Mouse (Mus musculus) heart, adult 18-20 months (tissue): ENCODE measurements around the gene Cnfn. TPM values are rescaled to one million over a fixed set of nuclear protein-coding genes. Genes with fewer than 3 reads are reported as not detected.

Source experiments
- DNase-seq, 2 experiments: peaks; one replicate each; pipeline ENCODE4 v3.0.0; 2021 to 2022; ENCODE audit warnings: mixed read lengths in 1 of 2
- total RNA-seq, 2 experiments: library from RNA; stranded (reverse); gene quantifications; 2 replicates each; pipeline ENCODE4 v1.2.3; 2021

The Cnfn gene
- total RNA-seq, 2 experiments from 2014 or later = not detected

DNA sequence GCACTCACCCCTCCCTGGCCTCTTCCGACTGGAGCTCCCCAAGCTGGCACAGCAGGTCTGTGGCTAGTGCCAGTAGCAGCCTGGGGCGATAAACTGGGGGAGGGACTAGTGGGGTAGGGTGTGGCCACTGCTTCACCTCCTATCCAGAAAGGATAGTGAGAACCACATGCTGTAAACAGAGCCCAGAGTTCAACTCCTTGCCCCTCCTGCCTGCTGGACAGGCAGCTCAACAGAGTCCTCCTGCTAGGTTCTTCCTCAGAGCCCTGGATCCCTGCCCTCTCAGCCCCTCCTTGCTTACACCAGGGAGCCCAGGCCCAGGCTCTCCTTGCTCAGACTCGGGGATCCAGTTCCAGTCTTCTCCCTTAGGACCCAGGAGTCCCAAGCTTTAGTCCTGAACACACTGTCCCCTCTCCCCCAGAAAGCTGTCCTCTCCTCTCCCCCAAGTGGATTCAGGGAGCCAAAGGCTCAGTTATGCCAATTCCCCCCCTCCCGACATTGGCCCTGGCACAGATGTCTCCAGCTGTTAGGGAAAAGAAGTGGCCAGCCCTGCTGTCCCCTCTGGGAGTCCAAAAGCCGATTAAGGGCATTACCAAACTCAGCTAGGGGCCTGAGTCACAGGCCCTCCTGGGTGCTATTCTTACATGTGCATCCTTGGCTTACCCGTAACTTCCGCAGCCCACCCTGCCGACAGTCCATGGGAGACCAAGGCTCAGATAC, 20.7 kb upstream of the Cnfn start:
- DNase-seq = peak; percentile 85 to 94

DNA sequence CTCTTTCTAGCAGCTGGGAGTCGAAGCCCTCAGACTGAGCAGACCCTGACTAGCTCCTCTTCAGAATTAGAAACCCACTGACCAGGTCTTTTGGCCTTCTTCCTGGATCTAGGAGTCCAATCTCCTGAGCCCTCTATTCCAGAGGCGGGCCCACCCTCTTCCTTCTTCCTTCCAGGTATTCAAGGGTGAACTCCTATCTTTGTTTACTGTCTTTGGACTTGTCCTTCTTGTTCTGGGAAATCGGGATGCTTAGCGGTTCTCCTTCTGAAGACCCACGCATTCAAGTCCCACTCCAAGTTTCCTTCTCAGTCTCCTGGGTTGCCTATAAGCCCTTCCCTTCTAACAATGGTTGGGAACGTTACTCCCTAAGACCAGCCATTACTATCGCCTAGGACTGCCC, 19.4 kb upstream of the Cnfn start:
- DNase-seq = peak; percentile 63 to 82

DNA sequence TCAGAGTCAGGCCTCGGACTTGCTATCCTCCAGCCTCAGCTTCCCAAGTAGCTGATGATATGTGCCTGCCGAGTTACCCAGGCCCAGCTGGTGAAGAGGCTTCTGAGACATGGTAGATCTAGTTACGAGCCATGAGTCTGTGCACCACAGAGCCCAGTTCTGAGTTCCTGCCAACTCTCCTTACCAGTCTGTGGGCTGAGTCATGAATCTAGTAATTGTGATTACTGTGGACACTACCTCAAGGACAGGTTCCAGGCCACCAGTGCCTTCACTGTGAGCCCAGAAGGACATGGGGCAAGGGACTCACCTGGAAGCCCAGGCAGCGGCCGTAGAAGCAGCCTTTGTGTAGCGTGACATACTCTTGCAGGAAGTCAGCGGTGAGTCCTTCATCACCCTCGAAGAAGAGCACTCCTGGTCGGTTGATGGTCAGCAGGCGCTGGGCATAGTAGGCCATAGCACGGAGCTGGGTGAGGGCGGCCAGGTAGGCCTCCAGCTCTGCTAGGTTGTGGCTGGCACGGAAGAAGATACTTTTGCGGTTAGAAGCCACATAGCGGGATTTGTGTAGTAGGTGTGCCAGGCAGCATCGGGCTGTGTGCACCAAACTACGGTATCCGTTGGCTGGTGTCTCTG, 18.4 kb upstream of the Cnfn start:
- peak in 1 of 2 experiments; percentile 55 for DNase-seq

DNA sequence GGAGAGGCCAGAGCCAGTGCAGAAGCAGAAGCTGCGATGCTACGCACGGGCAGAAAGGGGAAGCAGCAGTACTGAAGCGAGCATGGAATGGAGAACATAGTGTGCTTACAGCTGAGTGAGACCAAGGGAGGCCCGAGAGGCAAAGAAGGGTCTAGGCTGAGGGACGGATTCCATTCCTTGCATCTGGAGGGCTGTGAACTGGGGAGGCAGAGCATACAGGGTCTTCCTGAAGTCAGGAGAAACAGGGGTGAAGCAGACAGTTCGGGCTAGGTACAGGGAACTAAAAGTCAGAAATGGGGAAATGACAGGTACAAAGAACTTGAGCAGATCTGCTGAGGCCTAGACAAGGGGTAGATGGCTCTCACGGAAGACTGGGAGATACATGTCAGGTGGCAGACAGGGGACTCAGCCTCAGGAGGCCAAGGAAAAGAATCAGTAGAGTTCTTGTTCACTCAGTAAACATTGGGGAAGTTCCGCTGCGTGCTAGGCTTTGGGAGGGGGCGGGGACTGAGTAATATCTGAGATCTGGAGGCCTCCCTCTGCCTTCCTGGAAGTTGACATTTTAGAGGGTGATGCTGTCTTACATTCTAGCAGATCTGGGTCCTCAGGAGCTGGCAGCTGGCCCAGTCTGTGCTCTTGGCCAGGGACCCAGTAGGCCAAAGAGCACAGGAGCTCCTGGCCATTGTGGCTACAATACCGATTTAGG, 16.5 kb upstream of the Cnfn start:
- peak; percentile 93 to 96 for DNase-seq

DNA sequence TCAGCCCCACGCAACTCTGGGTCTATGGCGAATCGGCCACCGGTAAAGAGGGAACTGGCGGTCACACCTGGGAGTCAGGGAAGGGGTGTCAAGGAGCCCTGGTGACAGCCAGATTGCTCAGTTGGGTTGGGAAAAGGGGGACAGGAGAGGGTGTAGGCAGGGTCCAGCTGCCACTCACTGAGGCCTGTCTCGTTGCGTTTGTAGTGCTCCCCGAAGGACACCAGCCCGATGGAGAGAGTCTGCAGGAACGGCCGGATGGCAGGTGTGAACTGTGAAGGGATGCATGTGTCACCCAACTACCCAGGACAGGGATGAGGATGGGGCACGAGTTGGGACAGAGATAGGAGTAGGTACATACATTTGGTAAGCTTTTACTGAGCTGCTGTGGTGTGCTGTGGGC, 15.7 kb upstream of the Cnfn start:
- no peak for DNase-seq

DNA sequence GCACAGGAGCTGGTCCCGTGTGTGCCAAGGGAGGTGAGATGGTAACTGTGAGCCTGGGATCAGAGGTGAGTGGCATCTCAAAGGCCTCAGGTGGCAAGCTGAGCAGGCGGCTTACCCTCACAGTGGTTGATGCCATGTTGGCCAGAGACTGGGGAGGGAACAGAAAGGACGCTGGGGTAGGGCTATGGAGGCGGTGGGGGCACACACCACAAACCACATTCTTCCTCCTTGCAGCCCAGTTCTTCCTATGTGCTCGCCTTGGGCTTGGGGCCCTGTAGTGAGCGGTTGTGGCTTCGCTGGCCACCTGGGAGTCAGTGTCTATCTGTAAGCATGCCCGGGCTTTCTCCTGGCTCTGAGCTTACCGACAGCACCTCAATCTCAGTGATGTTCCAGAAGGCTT, 15.3 kb upstream of the Cnfn start:
- no peak for DNase-seq

DNA sequence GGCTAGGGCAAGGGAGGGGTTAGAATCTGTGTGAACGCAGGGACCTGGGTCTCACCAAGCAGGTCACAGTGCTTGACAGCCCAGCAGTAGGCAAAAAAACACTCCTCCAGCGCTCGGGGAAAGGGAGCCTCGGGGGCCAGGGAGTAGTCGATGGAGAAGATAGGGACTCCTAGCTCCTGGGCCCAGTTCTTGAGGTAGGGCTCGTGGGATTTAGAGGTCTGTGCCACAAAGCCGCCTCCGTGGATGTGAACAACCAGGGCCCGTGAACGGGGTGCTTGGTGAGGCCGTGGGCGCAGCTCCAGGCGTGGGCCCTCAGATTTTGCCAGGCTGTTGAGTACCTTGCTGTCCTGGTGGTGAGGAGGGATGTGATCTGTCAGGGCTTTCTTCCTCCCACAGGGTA, 14.8 kb upstream of the Cnfn start:
- no peak for DNase-seq

DNA sequence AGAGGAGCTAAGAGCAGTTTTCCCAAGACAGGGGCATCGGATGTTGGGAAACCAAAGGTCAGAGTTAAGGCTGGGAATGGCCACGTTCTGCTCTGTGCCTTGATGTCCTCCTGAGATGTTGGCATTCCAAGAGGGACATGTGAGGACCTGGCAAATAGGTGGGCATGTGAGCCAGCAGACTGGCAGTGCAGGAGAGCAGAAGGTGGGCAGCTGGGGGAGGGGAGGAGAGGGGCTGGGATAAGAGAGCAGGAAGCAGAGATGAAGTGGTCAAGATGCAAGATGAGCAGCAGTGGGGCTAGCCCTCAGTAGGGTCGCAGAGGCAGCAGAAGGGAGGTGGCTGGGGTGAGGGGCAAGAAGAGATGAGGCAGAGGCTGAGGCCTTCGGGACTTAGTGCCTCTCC, 14.4 kb upstream of the Cnfn start:
- no peak for DNase-seq

DNA sequence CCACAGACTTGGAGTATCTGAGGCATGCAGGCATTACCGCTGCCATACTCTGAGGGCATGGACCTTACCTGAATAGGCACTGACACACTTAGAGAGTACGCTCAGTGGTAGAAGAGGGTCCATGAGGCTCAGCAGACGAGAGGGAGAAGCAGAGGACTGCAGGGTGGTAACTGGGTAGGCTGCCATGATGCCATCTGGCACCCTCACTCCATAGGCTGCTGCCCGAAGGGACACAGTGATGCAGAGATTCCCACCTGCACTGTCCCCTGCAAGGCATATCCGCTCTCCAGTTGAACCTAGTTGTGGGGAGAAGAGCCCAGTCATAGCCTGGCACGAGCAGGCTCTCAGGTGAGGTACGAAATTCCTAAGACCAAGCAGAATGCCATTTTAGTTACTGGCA, 13.9 kb upstream of the Cnfn start:
- no peak for DNase-seq

DNA sequence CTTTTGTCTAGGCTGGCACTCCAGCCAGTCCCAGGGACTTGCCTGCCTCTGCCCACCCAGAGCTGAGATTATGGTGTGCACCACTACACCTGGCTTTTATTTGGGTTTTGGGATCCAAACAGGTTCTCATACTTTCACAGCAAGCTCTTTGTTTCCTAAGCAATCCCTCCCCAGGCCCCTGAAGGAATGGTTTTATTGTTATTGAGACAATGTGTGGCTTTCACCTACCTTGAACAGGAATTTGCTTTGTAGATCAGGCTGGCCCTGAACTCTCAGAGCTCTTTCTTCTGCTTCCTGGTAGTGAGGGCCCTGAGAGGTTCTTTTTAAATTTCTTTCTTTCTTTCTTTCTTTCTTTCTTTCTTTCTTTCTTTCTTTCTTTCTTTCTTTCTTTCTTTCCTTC, 13.0 kb upstream of the Cnfn start:
- no peak for DNase-seq

DNA sequence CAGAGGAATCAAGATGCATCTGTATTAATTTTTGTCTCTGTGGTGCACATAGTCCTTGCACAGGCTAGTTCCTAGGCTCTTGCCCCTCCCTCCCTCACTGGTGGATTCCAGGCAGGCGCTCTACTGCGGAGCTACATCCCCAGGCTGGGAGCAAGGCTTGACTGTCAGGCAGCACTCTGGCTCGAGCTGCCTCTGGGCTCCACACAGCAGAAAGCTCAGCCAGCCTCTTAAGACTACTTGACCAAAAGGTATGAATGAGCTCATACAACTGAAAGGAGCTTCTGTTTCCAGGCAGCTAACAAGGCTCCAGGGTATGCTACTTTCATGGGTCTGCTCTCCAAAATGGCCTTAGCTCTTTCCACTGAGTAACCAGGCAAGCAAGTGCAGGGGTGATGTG, 11.8 kb upstream of the Cnfn start:
- no peak for DNase-seq

DNA sequence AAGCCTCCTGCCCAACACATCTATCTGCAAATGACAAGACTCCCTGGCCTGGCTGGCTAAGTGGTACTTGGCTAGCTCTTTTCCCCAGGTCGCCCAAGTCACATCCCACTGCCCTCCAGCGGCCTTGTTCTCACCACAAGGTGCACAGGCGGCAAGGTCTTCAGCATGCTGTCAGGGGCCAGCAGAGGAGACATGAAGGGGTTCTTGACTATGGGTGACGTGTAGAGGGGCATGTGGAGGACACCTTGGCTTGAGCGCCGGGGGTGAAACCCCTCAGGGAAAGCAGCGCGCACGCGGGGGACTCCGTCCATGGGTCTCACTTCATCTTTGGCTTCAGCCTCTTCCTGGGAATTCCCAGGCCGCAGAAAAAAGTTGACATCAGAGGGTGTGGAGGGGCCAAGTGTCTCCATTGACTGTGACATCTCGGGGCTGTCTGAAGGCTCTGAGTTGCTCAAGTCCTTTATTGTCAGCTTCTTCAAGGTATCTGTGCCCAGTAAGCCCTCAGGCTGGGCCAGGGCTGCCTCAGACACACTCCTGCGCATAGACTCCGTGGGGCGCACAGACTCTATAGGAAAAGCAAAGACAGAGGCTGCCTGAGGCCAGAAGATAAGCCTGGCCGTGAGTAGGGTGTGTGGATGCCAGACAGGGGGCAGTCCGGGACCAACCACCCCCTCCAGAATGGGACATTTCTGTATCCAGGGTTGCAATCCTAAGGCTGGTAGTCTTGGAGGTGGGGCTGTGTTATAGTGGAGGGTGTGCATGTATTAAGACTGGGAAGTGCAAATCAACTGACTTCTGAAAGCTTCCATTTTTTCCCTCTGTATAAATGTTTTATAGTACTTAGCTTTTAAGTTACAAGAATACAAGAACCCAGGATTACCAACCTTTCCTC, 11.1 kb upstream of the Cnfn start:
- peak in 1 of 2 experiments; percentile 34 for DNase-seq

DNA sequence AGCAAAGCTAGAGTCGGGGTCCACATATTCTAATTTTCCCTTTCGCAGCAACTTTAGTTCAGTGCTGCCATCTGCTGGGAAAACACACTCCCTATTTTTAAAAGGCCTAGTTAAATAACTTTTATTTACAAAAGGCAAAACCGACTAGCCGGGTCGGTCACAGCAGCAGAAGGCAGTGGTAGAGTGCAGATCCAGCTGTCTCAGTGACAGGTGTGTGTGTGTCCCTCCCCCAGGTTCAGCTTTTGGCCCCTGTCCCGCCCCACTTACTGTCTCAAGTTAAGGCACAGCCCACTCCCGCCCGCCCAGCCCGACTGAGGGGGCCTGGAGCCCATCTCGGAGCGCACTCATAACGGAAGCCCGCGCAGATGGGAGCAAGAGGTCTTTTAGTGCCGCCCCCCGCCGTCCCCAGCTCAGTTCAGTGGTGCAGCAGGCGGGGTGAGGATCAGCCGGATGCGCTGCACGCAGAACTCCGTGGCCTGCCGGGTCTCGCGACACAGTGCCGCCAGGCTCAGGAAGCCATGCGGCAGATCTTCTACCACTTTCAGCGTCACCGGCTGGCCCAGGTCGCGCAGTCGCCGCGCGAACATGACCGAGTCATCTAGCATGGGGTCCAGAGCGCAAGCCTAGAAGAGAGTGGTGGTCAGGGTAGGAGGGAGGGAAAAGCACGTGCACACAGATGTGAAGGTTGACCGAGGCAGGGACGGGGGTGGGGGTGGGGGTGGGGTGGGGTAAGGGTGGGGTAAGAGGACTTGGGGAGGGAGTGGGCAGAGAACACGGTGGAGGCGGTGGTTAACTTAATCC, 10.2 kb upstream of the Cnfn start:
- DNase-seq = peak in 1 of 2 experiments; percentile 76

DNA sequence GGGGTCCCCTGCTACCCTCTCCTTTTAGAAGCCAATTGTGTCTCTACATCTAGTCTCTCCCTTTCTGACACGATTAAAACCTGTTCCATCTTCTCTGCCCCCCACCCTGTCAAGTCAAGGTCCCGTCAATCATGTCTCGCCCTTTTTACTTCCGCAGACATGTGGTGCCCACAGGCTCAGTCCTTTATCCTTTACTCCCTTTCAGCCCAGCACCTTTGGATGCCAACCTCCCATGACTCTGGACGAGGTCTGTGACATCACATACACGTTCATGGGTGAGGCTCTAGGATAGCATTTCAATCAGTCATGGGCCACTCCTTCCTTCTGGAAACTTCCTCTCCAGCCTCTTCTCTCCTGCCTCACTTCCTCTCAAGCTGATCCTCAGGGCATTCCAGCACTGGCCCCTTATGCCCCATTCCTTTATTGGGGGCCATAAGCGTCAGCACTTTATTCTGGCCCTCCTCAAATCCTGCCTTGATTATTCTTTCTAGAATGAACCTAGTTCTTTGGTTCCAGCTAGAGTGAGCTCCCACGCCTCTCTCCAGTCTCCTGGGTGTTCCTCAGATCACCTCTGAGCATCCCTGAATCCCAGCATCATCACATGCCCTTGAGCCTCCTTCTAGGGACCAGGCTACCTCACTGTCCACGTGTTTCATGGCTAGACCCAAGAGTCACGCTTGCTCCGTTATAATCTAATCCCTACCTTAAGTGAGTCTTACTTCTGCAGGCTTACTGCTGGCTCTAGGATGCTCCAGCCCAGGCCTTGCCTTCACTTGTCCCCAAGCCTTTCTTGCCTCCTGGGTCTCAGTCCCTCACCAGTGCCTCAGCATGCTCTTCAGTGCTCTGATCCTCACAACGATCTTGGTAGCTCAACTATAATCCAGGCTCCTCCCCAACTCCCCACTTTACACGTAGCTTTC, 8.9 kb upstream of the Cnfn start:
- no peak for DNase-seq

DNA sequence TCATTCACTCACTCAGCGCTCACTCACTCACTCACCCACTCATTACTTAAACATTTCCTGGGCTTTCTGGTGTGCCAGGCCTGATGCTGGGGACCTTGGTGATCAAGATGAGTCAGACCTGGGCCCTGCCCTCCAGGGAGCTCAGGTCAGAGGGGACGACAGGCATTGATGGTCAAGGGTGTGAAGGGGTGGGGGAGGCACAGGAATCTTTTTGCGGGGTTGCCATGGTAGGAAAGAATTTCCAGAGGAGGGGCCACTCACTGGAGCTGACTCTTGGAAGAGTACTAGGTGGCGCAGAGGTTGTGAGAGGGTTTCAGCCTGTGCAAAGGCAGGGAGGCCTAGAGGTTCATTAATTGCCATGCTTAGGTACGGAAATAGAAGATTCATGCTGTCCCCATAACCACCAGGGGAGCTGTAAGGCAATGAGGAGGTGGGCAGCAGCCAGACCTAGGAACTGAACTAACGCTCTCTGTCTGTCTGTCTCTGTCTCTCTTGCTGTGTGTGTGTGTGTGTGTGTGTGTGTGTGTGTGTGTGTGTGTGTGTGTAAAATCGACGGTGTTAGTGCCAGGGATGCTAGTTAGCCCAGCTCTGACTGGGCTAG, 7.7 kb upstream of the Cnfn start:
- DNase-seq = no peak

DNA sequence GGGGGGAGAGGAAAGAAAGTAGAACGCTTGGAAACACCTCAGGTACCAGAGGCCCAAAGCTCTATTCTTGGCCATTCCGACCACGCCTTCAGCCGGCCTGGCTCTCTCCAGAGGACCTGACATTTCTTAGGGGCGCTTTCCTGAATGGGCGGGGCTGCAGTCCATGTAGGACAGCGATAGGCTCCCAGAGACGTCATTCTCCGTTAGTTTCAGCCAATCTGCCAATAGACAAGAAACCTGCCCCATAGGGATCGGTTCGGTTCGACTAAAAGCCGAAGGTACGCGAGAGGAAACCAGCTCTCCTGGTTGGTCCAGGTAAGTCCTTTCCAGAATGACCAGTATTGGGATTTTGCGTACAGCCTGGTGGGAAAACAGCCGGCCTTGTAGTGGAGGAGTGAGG, 7.0 kb upstream of the Cnfn start:
- peak; percentile 93 to 95 for DNase-seq

DNA sequence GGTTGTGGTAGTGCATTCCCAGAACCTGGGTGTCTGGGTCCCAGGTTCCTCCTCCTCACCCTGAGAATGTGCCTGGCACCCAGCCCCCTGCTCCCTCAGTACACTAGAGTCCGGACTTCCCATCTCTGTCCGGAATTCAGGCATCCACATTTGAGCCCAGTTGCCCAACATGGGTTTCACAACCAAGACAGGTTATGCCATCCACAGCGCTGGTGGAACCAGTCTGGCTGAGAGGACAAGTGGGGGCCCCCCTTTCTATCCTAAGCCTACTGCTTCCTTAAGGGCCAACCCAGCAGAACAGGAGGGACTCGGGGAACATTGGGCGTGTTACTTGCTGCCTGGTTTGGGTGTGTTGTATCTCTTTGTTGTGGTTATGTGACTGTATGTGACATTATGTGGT, 2.9 kb upstream of the Cnfn start:
- DNase-seq = no peak

DNA sequence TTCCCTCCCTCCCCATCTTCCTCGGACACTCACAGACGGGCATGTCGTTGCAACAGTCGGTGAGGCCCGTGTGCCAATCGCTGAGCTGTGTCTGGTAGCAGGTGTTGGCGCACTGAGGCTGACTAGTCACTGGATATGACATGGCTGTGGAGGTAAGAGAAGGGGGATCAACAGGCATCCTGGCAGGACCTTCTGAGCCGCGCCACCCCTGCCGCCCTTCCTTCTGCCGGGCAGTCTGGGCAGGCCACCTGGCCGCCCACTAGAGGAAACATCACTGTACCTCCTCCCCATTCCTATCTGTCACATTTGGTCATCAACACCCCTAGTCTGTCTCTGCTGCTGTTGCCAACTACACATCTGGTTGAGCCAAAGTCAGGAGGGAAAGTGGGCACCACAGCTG, 1.2 kb downstream of the Cnfn start:
- DNase-seq = no peak

DNA sequence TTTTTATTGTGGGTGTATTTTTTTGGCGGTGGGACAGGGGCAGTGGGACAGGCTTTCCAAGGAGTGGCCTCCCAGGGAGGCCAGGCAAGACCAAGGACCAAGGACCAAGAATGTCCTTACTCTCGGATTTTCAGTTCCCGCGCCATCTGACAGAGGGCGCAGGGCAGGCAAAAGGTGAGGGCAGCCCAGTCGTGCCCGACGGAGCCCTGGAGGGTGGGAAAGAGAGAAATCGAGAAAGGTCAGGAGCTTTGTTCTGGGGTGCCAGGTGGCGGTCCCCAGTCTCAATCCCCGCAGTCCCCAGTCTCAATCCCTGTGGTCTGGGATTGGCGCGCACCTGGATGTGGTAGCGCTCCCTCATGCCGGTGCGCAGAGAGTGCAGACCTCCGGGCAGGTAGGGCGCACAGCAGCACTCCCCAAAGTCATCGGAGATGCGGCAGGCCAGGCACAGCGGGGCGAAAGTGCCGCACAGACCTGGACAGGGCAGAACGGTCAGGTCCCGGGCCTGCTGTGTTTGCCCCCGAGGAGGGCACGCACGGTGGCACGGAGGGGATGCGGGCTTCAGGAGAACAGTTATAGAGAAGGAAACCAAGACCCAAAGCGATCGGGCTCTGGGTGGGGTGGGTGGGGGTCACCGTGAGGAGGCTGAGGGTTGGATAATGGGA, 1.8 kb downstream of the Cnfn start:
- peak; percentile 28 to 48 for DNase-seq
